Mouse (Mus musculus) forebrain, embryonic 15.5 days (tissue): ENCODE data around the gene Pop7. TPM values are rescaled to one million over a fixed set of nuclear protein-coding genes. Genes with fewer than 3 reads are reported as not detected.

Experiments
- ATAC-seq: fragments of 200-750 bp; cut with Nextera tagmentation; replicated peaks from 2 replicates; pipeline ENCODE4 v1.8.0; 2017; ENCODE audit warnings: mild to moderate bottlenecking, moderate TSS enrichment, moderate library complexity
- H3K27ac ChIP-seq: fragments of 300-500 bp; sonication (generic); replicated peaks from 2 replicates; pipeline ENCODE4 v1.5.1; 2015; ENCODE audit warnings: mild to moderate bottlenecking, inconsistent platforms
- H3K27me3 ChIP-seq: fragments of 300-500 bp; sonication (generic); 2 replicates; pipeline ENCODE4 v1.6.1; 2015; ENCODE audit warnings: inconsistent platforms
- H3K36me3 ChIP-seq: fragments of 300-500 bp; sonication (generic); 2 replicates; pipeline ENCODE4 v1.6.1; 2015; ENCODE audit warnings: mild to moderate bottlenecking, inconsistent platforms
- H3K4me1 ChIP-seq: fragments of 300-500 bp; sonication (generic); 2 replicates; pipeline ENCODE4 v1.6.1; 2015; ENCODE audit warnings: inconsistent platforms
- H3K4me2 ChIP-seq: fragments of 300-500 bp; sonication (generic); replicated peaks from 2 replicates; pipeline ENCODE4 v1.6.1; 2015; ENCODE audit warnings: mild to moderate bottlenecking, inconsistent platforms
- H3K4me3 ChIP-seq: fragments of 300-500 bp; sonication (generic); 2 replicates; pipeline ENCODE4 v1.5.1; 2015; ENCODE audit warnings: mild to moderate bottlenecking, inconsistent platforms
- H3K9ac ChIP-seq: fragments of 300-500 bp; sonication (generic); replicated peaks from 2 replicates; pipeline ENCODE4 v1.6.1; 2015; ENCODE audit warnings: mild to moderate bottlenecking, inconsistent platforms
- H3K9me3 ChIP-seq: fragments of 300-500 bp; sonication (generic); 2 replicates; pipeline ENCODE4 v1.6.1; 2016; ENCODE audit warnings: inconsistent platforms
- WGBS: fragments of 180-500 bp; shearing (Covaris S2); methylation state at CpG from one replicate; pipeline ENCODE4 v1.1.7; 2015; ENCODE audit warnings: mixed read lengths; 5-methylcytosine and 5-hydroxymethylcytosine counted together
- polyA plus RNA-seq: library from polyadenylated mRNA; unstranded; fragments of >200 nt; fragmentation: Nextera tagmentation; extraction: Ambion mirVana; gene quantifications from 2 replicates; pipeline ENCODE4 v1.2.1, GENCODE M21; 2015

Pop7 gene
- polyA plus RNA-seq, 1 experiment from 2014 or later, result 75.9 TPM

GRCm38 (mm10) chr5:137525511-137525910, 23.2 kb upstream of the Pop7 start:
- H3K4me2 ChIP-seq, result no peak overlapping the region
- no peak overlapping the region for H3K4me3 ChIP-seq
- H3K9ac ChIP-seq, result no peak overlapping the region
- no peak for ATAC-seq
- 74% methylated on average over 16 of the region's 16 CpGs for WGBS
- peaks cover 27% of the 10 kb centered on the region for H3K4me1 ChIP-seq
- H3K27me3 ChIP-seq, result no peaks in the 10 kb centered on the region
- H3K9me3 ChIP-seq, result no peaks in the 10 kb centered on the region
- peaks cover 91% of the 10 kb centered on the region for H3K36me3 ChIP-seq
- H3K27ac ChIP-seq, result peak overlapping the region; percentile 37

GRCm38 (mm10) chr5:137524671-137525070, 22.4 kb upstream of the Pop7 start:
- no peak for ATAC-seq
- Histone ChIP-seq H3K4me2 (no peak overlapping the region), H3K27ac (peak overlapping the region; percentile 37), H3K36me3 (peaks cover 95% of the 10 kb centered on the region), H3K27me3 (no peaks in the 10 kb centered on the region), H3K9ac (no peak overlapping the region), H3K4me3 (no peak overlapping the region), H3K9me3 (no peaks in the 10 kb centered on the region), H3K4me1 (peaks cover 19% of the 10 kb centered on the region)
- WGBS, result 88% methylated on average over 13 of the region's 13 CpGs

- no peaks in the 10 kb centered on the region for H3K27me3 ChIP-seq
- H3K4me2 ChIP-seq, result no peak overlapping the region
- H3K4me1 ChIP-seq, result peaks cover 14% of the 10 kb centered on the region
- WGBS, result 85% methylated on average over 8 of the region's 8 CpGs
- peaks cover 95% of the 10 kb centered on the region for H3K36me3 ChIP-seq
- H3K4me3 ChIP-seq, result no peak overlapping the region
- H3K9ac ChIP-seq, result no peak overlapping the region
- peak overlapping the region; percentile 37 for H3K27ac ChIP-seq
- no peak for ATAC-seq
- no peaks in the 10 kb centered on the region for H3K9me3 ChIP-seq
Measured at GRCm38 (mm10) chr5:137524251-137524515, 21.9 kb upstream of the Pop7 start.

- H3K27me3 ChIP-seq, result no peaks in the 10 kb centered on the region
- no peak overlapping the region for H3K4me2 ChIP-seq
- peaks cover 95% of the 10 kb centered on the region for H3K36me3 ChIP-seq
- peaks cover 11% of the 10 kb centered on the region for H3K4me1 ChIP-seq
- H3K4me3 ChIP-seq, result no peak overlapping the region
- H3K9me3 ChIP-seq, result no peaks in the 10 kb centered on the region
- 76% methylated on average over 25 of the region's 25 CpGs for WGBS
- H3K27ac ChIP-seq, result peak overlapping the region; percentile 37
- no peak overlapping the region for H3K9ac ChIP-seq
- ATAC-seq, result no peak
Measured at GRCm38 (mm10) chr5:137523396-137524250, 21.3 kb upstream of the Pop7 start.

GRCm38 (mm10) chr5:137522711-137523110, 20.4 kb upstream of the Pop7 start:
- ATAC-seq, result no peak
- WGBS, result 72% methylated on average over 11 of the region's 11 CpGs

GRCm38 (mm10) chr5:137521861-137522260, 19.5 kb upstream of the Pop7 start:
- ATAC-seq, result no peak

More at GRCm38 (mm10) chr5:137522711-137523110, 20.4 kb upstream of the Pop7 start:
- peaks cover 90% of the 10 kb centered on the region for H3K36me3 ChIP-seq
- H3K4me2 ChIP-seq, result no peak overlapping the region
- H3K9me3 ChIP-seq, result no peaks in the 10 kb centered on the region
- no peak overlapping the region for H3K9ac ChIP-seq
- peaks cover 11% of the 10 kb centered on the region for H3K4me1 ChIP-seq
- no peaks in the 10 kb centered on the region for H3K27me3 ChIP-seq
- no peak overlapping the region for H3K27ac ChIP-seq
- H3K4me3 ChIP-seq, result no peak overlapping the region

GRCm38 (mm10) chr5:137519691-137520550, 17.6 kb upstream of the Pop7 start:
- Histone ChIP-seq H3K9me3 (no peaks in the 10 kb centered on the region), H3K9ac (no peak overlapping the region), H3K4me3 (no peak overlapping the region), H3K36me3 (peaks cover 67% of the 10 kb centered on the region), H3K4me2 (no peak overlapping the region), H3K4me1 (peaks cover 11% of the 10 kb centered on the region), H3K27me3 (no peaks in the 10 kb centered on the region), H3K27ac (no peak overlapping the region)
- no peak for ATAC-seq
- WGBS, result 93% methylated on average over 27 of the region's 27 CpGs

More at GRCm38 (mm10) chr5:137521861-137522260, 19.5 kb upstream of the Pop7 start:
- 81% methylated on average over 9 of the region's 9 CpGs for WGBS
- Histone ChIP-seq H3K4me2 (no peak overlapping the region), H3K4me1 (peaks cover 9% of the 10 kb centered on the region), H3K27ac (no peak overlapping the region), H3K9me3 (no peaks in the 10 kb centered on the region), H3K4me3 (no peak overlapping the region), H3K27me3 (no peaks in the 10 kb centered on the region), H3K9ac (no peak overlapping the region), H3K36me3 (peaks cover 84% of the 10 kb centered on the region)

GRCm38 (mm10) chr5:137518436-137518835, 16.1 kb upstream of the Pop7 start, which contains the start of gene Gigyf1:
Gigyf1 (plus strand) TSS chr5:137518548.
- 69% methylated on average over 5 of the region's 5 CpGs for WGBS
- no peak for ATAC-seq
- no peak within 1 kb of the TSS for H3K27ac ChIP-seq
- no peak within 1 kb of the TSS for H3K9ac ChIP-seq
- H3K36me3 ChIP-seq, result peaks cover 52% of the 10 kb centered on the region
- no peak within 1 kb of the TSS for H3K4me3 ChIP-seq
- H3K9me3 ChIP-seq, result no peaks in the 10 kb centered on the region
- H3K4me1 ChIP-seq, result peaks cover 26% of the 10 kb centered on the region
- no peaks in the 10 kb centered on the region for H3K27me3 ChIP-seq
- H3K4me2 ChIP-seq, result no peak within 1 kb of the TSS

- H3K27me3 ChIP-seq, result no peaks in the 10 kb centered on the region
- H3K36me3 ChIP-seq, result peaks cover 15% of the 10 kb centered on the region
- H3K4me1 ChIP-seq, result peaks cover 52% of the 10 kb centered on the region
- ATAC-seq, result no peak
- H3K9ac ChIP-seq, result no peak overlapping the region
- no peak overlapping the region for H3K27ac ChIP-seq
- H3K9me3 ChIP-seq, result no peaks in the 10 kb centered on the region
- 94% methylated on average over 3 of the region's 3 CpGs for WGBS
- H3K4me3 ChIP-seq, result no peak overlapping the region
- H3K4me2 ChIP-seq, result no peak overlapping the region
Measured at GRCm38 (mm10) chr5:137514811-137515210, 12.5 kb upstream of the Pop7 start.

GRCm38 (mm10) chr5:137513951-137514721, 11.8 kb upstream of the Pop7 start:
- no peak overlapping the region for H3K9ac ChIP-seq
- no peak overlapping the region for H3K4me2 ChIP-seq
- H3K4me1 ChIP-seq, result peaks cover 56% of the 10 kb centered on the region

GRCm38 (mm10) chr5:137512847-137513794, 10.8 kb upstream of the Pop7 start:
- H3K4me1 ChIP-seq, result peaks cover 56% of the 10 kb centered on the region
- 78% methylated on average over 11 of the region's 11 CpGs for WGBS

More at GRCm38 (mm10) chr5:137513951-137514721, 11.8 kb upstream of the Pop7 start:
- Histone ChIP-seq H3K27ac (no peak overlapping the region), H3K27me3 (no peaks in the 10 kb centered on the region), H3K9me3 (no peaks in the 10 kb centered on the region), H3K36me3 (peaks cover 9% of the 10 kb centered on the region), H3K4me3 (no peak overlapping the region)
- ATAC-seq, result no peak
- 83% methylated on average over 12 of the region's 12 CpGs for WGBS

More at GRCm38 (mm10) chr5:137512847-137513794, 10.8 kb upstream of the Pop7 start:
- peak overlapping the region; percentile 96; the same call in 1 of the 2 replicates for H3K9ac ChIP-seq
- H3K27me3 ChIP-seq, result no peaks in the 10 kb centered on the region
- no peaks in the 10 kb centered on the region for H3K9me3 ChIP-seq
- H3K27ac ChIP-seq, result no peak overlapping the region
- no peaks in the 10 kb centered on the region; the same call in 1 of the 2 replicates for H3K36me3 ChIP-seq
- 0 out of 2 replicates have a peak overlapping the region, but pooled peaks have one; percentile 6 for H3K4me2 ChIP-seq
- ATAC-seq, result no peak; the same call in 1 of the 2 replicates
- peak overlapping the region; percentile 9; the same call in 1 of the 2 replicates for H3K4me3 ChIP-seq
